Mouse (Mus musculus): ENCODE data around the gene St3gal4.
"Not testable (repeated sequence)": the region's sequence is repeated elsewhere in the genome, so short reads cannot be mapped to it uniquely, and the experiment has no call there.

Gene St3gal4

GRCm38 (mm10) chr9:35119168-35119567 lies at the start of gene St3gal4:
St3gal4 (minus strand) TSS chr9:35119268.
- no peak for DNase-seq (ENCODE audit: low spot score)

GRCm38 (mm10) chr9:35166798-35167635 lies 47.9 kb upstream of the St3gal4 start:
- no peak for DNase-seq (ENCODE audit: low spot score)

- no peak for DNase-seq (ENCODE audit: low spot score)
Measured at GRCm38 (mm10) chr9:35166144-35166797, 47.2 kb upstream of the St3gal4 start.

GRCm38 (mm10) chr9:35164142-35164874 lies 45.2 kb upstream of the St3gal4 start:
- DNase-seq (ENCODE audit: low spot score): no peak

GRCm38 (mm10) chr9:35163011-35163690 lies 44.1 kb upstream of the St3gal4 start:
- DNase-seq (ENCODE audit: low spot score): no peak

- no peak for DNase-seq (ENCODE audit: low spot score)
Measured at GRCm38 (mm10) chr9:35161721-35162120, 42.7 kb upstream of the St3gal4 start.

GRCm38 (mm10) chr9:35160662-35161061 lies 41.6 kb upstream of the St3gal4 start:
- DNase-seq (ENCODE audit: low spot score): no peak

- DNase-seq (ENCODE audit: low spot score): no peak
Measured at GRCm38 (mm10) chr9:35158477-35158876, 39.4 kb upstream of the St3gal4 start.

- no peak for DNase-seq (ENCODE audit: low spot score)
Measured at GRCm38 (mm10) chr9:35156862-35157261, 37.8 kb upstream of the St3gal4 start.

- DNase-seq (ENCODE audit: low spot score): no peak
Measured at GRCm38 (mm10) chr9:35156002-35156710, 37.1 kb upstream of the St3gal4 start.

- no peak for DNase-seq (ENCODE audit: low spot score)
Measured at GRCm38 (mm10) chr9:35152923-35153322, 33.9 kb upstream of the St3gal4 start.

GRCm38 (mm10) chr9:35148822-35149221 lies 29.8 kb upstream of the St3gal4 start:
- not testable (repeated sequence) for DNase-seq (ENCODE audit: low spot score)

- DNase-seq (ENCODE audit: low spot score): not testable (repeated sequence)
Measured at GRCm38 (mm10) chr9:35147261-35147660, 28.2 kb upstream of the St3gal4 start.

GRCm38 (mm10) chr9:35145829-35146228 lies 26.8 kb upstream of the St3gal4 start:
- DNase-seq (ENCODE audit: low spot score): no peak

GRCm38 (mm10) chr9:35145118-35145517 lies 26.1 kb upstream of the St3gal4 start:
- no peak for DNase-seq (ENCODE audit: low spot score)

GRCm38 (mm10) chr9:35142221-35142620 lies 23.2 kb upstream of the St3gal4 start:
- no peak for DNase-seq (ENCODE audit: low spot score)

GRCm38 (mm10) chr9:35139231-35139744 lies 20.2 kb upstream of the St3gal4 start:
- DNase-seq (ENCODE audit: low spot score): no peak

- DNase-seq (ENCODE audit: low spot score): no peak
Measured at GRCm38 (mm10) chr9:35138029-35138428, 19.0 kb upstream of the St3gal4 start.

- DNase-seq (ENCODE audit: low spot score): no peak
Measured at GRCm38 (mm10) chr9:35135575-35135974, 16.5 kb upstream of the St3gal4 start.

- no peak for DNase-seq (ENCODE audit: low spot score)
Measured at GRCm38 (mm10) chr9:35131637-35132397, 12.7 kb upstream of the St3gal4 start.
